Mouse (Mus musculus): ENCODE measurements around the gene Mrpl12. TPM values are rescaled to one million over a fixed set of nuclear protein-coding genes. Genes with fewer than 3 reads are reported as not detected.
A peak's percentile ranks its signal among the peaks of the same experiment; 100 is the strongest.
"Not testable (repeated sequence)": the region's sequence is repeated elsewhere in the genome, so short reads cannot be mapped to it uniquely, and the experiment has no call there.

Gene Mrpl12
- polyA plus RNA-seq, 1 experiment, result 72.4 TPM

DNA sequence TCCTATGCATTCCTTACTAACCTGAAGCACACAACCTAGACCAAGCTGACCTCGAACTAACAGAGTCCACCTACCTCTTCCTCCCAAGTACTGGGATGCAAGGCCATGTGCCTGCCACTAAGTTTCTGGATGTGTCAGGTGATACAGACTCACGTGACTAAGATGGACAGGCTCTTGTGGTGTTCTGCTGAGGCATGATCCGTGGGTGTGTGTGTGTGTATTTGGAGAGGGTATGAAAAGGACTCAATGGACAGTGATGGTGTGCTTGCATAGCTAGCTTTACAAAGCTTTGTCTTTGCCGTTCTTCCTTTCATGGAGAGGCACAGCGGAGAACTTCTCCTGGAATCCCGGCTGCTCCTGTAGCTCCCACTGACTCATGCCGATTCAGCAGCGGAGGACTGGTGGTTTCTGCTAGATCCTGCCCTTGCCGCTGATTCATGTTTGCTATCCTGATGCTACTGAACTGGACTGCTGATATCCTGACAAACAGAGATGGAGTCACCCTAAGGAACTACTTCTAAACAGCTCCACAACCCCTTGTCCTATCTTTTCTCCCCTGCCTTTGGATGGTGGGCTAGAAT lies 24.0 kb downstream of the Mrpl12 start:
- DNase-seq (ENCODE audit: low spot score), result no peak

GRCm38 (mm10) chr11:120509940-120510339 lies 25.5 kb downstream of the Mrpl12 start:
- DNase-seq (ENCODE audit: low spot score), result no peak

GRCm38 (mm10) chr11:120510375-120511030 lies 26.1 kb downstream of the Mrpl12 start:
- no peak for DNase-seq (ENCODE audit: low spot score)

GRCm38 (mm10) chr11:120512790-120513453 lies 28.5 kb downstream of the Mrpl12 start:
- no peak for DNase-seq (ENCODE audit: low spot score)

GRCm38 (mm10) chr11:120514262-120514661 lies 29.8 kb downstream of the Mrpl12 start:
- not testable (repeated sequence) for DNase-seq (ENCODE audit: low spot score)

DNA sequence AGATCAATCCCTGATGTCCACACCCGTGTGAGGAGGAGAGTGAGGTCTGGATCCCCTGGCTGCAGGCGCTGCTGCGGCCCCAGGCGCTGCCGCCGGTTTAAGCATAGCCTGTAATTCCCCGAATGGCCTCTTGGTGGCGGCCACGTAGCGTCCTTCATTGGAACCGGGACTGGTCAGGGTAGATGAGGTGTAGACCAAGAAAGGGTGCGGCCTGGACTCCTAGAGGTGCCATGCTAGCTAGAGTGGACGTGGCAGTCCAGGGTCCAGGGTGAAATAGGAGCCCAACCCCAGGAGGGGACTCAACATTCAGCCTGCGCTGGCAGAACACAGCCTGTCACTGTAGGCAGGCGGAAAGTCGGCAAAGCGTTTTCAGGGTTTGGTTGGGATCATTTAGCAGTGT lies 31.2 kb downstream of the Mrpl12 start:
- peak; percentile 80 for DNase-seq (ENCODE audit: low spot score)

GRCm38 (mm10) chr11:120517147-120517546 lies 32.7 kb downstream of the Mrpl12 start:
- DNase-seq (ENCODE audit: low spot score), result no peak

DNA sequence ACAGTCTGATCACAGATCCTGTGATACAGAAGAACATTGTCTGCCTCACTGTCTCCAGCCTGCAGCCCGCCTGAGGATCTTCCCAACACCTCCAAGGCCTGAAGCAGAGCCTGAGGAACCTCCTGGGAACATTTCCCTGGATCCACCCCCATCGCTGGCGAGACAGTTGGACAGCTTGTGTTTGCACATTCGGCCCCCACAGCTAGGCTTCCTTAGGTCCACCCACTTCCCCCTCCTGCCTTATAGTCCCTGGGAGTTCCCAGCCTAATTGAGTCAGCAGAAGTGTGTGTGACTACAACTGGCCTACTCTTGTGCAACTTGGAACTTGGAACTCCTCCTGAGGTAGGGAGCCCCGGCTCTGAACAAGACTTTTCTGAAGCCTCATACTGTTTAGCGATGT lies 33.6 kb downstream of the Mrpl12 start:
- no peak for DNase-seq (ENCODE audit: low spot score)

GRCm38 (mm10) chr11:120518558-120518957 lies 34.1 kb downstream of the Mrpl12 start:
- no peak for DNase-seq (ENCODE audit: low spot score)

GRCm38 (mm10) chr11:120519738-120520137 lies 35.3 kb downstream of the Mrpl12 start:
- DNase-seq (ENCODE audit: low spot score), result no peak

DNA sequence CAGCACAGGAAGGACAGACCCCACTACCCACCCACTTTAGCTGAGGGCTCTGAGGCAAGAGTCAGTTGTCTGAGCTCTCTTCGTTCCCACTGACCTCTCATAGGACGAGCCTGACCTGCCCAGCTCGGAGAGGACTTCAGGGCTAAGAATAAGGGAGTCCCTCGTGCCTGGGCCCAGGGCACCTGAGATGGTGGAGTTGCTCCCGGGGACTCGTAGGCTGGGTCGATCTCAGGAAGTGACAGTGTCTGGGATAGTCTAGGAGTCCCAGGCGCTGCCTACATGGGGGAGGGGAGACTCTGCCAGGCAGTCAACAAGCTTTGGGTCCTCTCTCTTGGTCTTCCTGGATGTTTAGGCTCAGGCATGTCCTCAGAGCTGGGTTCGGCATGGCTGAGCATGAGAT lies 36.1 kb downstream of the Mrpl12 start:
- no peak for DNase-seq (ENCODE audit: low spot score)

GRCm38 (mm10) chr11:120520967-120521540 lies 36.6 kb downstream of the Mrpl12 start:
- DNase-seq (ENCODE audit: low spot score), result no peak

DNA sequence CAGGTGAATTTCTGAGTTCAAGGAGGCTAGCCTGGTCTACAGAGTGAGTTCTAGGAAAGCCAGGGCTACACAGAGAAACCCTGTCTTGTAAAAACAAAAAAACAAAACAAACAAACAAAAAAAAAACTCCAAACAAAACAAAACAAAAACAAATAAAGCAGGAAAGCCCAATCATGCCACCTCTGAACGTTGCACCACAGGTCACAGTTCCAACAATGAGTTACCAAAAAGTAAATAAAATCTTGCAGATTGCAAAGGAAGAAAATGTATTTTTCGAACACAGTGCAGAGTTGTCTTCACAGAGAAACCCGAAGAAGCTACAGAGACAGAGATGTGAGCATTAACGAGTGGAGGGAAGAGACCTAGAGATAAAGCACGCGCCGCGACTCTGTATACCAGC lies 38.2 kb downstream of the Mrpl12 start:
- DNase-seq (ENCODE audit: low spot score), result no peak

DNA sequence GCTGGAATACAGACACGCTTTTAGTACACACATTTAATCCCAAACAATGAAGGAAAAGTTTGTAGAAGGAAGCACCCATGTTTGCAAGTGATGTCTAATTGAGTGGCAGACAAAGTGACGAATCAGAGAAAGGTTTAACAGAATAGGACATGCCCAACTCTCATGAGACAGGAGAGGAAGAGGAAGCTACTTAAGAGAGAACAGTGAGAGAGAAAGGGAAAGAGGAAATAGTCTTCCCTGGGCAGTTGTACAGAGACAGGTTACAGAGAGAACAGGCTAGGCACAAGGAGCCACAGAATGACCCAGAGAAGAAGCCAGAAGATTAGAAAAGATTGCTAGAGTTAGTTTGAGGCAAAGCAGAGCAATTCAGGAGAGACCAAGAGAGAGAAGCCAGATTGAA lies 41.5 kb downstream of the Mrpl12 start:
- no peak for DNase-seq (ENCODE audit: low spot score)

GRCm38 (mm10) chr11:120527690-120528354 lies 43.4 kb downstream of the Mrpl12 start:
- DNase-seq (ENCODE audit: low spot score), result no peak

DNA sequence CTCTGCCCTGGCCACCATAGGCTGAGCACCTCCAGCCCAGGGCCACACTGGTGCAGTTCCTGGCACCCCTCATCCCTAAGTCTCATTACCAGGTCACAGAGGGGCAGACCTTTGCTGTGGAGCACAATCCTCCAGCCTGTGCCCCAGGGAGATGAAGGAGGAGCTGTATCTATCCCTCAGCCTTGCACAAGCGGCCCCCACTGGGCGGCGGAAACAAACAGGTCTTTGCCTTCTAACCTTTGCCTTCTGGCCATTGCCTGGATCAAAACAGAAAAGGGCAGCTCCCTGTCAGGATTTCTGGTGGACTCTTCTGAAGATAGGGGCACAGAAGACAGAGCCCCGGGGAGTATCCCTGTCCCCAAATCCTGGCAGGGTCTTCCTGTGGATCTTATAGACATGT lies 44.5 kb downstream of the Mrpl12 start:
- no peak for DNase-seq (ENCODE audit: low spot score)

DNA sequence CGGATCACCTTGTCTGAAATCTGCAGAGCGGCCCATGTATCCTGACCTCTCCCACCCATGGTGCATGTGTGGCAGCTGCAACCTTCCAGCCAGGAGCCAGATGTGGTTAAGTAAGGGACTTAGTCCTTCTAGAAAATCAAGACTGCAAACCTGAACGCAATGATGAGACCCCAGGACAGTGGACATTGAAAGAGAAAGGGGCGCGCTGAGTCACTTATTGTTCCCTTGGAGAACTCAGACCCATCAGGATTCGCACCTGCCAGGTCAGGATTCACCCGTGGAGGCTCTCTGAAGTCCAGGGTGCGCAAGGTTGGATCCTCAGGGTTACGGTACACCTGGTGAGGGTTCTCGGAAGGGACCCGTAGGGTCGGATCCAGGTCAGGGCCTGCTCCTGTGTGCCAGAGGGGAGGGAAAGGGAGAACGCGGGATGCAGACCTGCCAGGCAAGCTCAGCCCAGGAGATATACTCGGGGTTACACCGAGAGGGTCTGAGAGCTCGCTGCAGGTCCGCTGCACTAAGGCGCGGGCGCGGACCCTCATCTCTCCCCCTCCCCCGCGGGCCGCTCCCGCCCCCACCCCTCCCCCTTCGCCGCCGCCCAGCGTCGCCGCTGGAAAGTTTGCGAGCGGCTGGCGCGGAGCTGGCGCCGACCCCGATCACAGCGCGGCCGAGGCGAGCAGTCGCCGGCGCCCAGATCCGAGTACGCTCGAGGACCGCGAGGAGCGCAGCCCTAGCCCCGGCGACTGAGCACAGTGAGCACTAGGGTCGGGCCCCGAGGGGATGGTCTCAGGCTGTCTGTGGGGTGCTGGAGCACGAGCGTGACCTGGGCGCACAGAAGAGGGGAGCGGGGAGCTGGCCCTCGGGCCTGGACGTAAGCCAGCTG lies 45.9 kb downstream of the Mrpl12 start, which contains the start of gene Gcgr:
Gcgr (plus strand) TSS at position 615 of the 880 bp plus-strand sequence.
- DNase-seq (ENCODE audit: low spot score), result peak; percentile 35

- no peak for DNase-seq (ENCODE audit: low spot score)
These were observed 47.2 kb downstream of the Mrpl12 start for GRCm38 (mm10) chr11:120531646-120532045.

DNA sequence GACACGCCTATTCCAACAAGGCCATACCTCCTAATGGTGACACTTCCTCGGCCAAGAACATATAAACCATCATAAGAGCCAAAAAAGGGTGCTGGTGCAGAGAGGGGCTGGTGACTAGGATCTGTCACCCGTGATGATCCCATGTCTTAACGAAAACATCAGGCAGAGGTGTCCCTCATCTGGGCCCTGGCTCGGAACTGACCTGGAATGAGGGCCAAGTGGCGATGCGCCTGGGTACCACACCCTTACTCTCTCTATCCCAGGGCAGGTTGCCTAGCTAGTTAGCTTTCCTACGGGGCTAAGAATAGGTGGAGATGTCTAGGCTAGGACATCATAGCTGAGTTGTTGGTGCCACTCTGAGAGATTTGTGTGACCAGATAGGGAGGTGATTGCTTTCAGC lies 49.7 kb downstream of the Mrpl12 start:
- DNase-seq (ENCODE audit: low spot score), result no peak

GRCm38 (mm10) chr11:120535145-120535544 lies 50.7 kb downstream of the Mrpl12 start:
- no peak for DNase-seq (ENCODE audit: low spot score)

GRCm38 (mm10) chr11:120535804-120536203 lies 51.4 kb downstream of the Mrpl12 start:
- DNase-seq (ENCODE audit: low spot score), result no peak
